Mouse (Mus musculus): ENCODE measurements around the gene Nyap1. TPM values are rescaled to one million over a fixed set of nuclear protein-coding genes. Genes with fewer than 3 reads are reported as not detected.

Nyap1 gene
- polyA plus RNA-seq, 1 experiment, result not detected

GRCm38 (mm10) chr5:137747326-137747961 lies 6.0 kb upstream of the Nyap1 start:
- 13% methylated on average over 26 of the region's 26 CpGs for WGBS
- Histone ChIP-seq H3K4me1 (ENCODE audit: control insufficient read depth, insufficient read depth, low read length) (peaks cover 20% of the 10 kb centered on the region), H3K4me3 (ENCODE audit: insufficient read depth, low read depth, low read length) (peak overlapping the region; percentile 63), H3K27ac (ENCODE audit: insufficient read depth, low read depth, low read length) (peak overlapping the region; percentile 0; the same call in 1 of the 2 replicates)
- TF ChIP-seq POLR2A (IDR thresholded peaks at IDR 0.05; ENCODE audit: insufficient read depth, low read depth, low read length), result no peak
- TF ChIP-seq CTCF (IDR thresholded peaks at IDR 0.05; ENCODE audit: insufficient read depth, low read depth, low read length), result no peak

GRCm38 (mm10) chr5:137746851-137747325 lies 5.5 kb upstream of the Nyap1 start:
- 4% methylated on average over 16 of the region's 16 CpGs for WGBS
- no peak for TF ChIP-seq CTCF (IDR thresholded peaks at IDR 0.05; ENCODE audit: insufficient read depth, low read depth, low read length)
- no peak for TF ChIP-seq POLR2A (IDR thresholded peaks at IDR 0.05; ENCODE audit: insufficient read depth, low read depth, low read length)
- Histone ChIP-seq H3K4me1 (ENCODE audit: control insufficient read depth, insufficient read depth, low read length) (peaks cover 20% of the 10 kb centered on the region), H3K4me3 (ENCODE audit: insufficient read depth, low read depth, low read length) (peak overlapping the region; percentile 63), H3K27ac (ENCODE audit: insufficient read depth, low read depth, low read length) (peak overlapping the region; percentile 0; the same call in 1 of the 2 replicates)

- WGBS, result under 1% methylated on average over 20 of the region's 20 CpGs
- Histone ChIP-seq H3K4me1 (ENCODE audit: control insufficient read depth, insufficient read depth, low read length) (peaks cover 24% of the 10 kb centered on the region), H3K4me3 (ENCODE audit: insufficient read depth, low read depth, low read length) (peak overlapping the region; percentile 63), H3K27ac (ENCODE audit: insufficient read depth, low read depth, low read length) (peak overlapping the region; percentile 18)
- TF ChIP-seq POLR2A (IDR thresholded peaks at IDR 0.05; ENCODE audit: insufficient read depth, low read depth, low read length), result no peak
- TF ChIP-seq CTCF (IDR thresholded peaks at IDR 0.05; ENCODE audit: insufficient read depth, low read depth, low read length), result no peak
Measured at GRCm38 (mm10) chr5:137746282-137746850, 5.0 kb upstream of the Nyap1 start.

- 0 out of 2 replicates have a peak, but pooled peaks have one; percentile 18 for TF ChIP-seq POLR2A (IDR thresholded peaks at IDR 0.05; ENCODE audit: insufficient read depth, low read depth, low read length)
- no peak for TF ChIP-seq CTCF (IDR thresholded peaks at IDR 0.05; ENCODE audit: insufficient read depth, low read depth, low read length)
- H3K4me1 ChIP-seq (ENCODE audit: control insufficient read depth, insufficient read depth, low read length), result peaks cover 27% of the 10 kb centered on the region
- peak within 1 kb of the TSS; percentile 18 for H3K27ac ChIP-seq (ENCODE audit: insufficient read depth, low read depth, low read length)
- WGBS, result 2% methylated on average over 28 of the region's 28 CpGs
- peak within 1 kb of the TSS; percentile 63 for H3K4me3 ChIP-seq (ENCODE audit: insufficient read depth, low read depth, low read length)
Measured at GRCm38 (mm10) chr5:137745214-137746171, 4.1 kb upstream of the Nyap1 start, which contains the start of gene Tsc22d4. TSS of gene Tsc22d4 (plus strand) at chr5:137745730.

- Histone ChIP-seq H3K4me3 (ENCODE audit: insufficient read depth, low read depth, low read length) (no peak overlapping the region), H3K4me1 (ENCODE audit: control insufficient read depth, insufficient read depth, low read length) (peaks cover 33% of the 10 kb centered on the region), H3K27ac (ENCODE audit: insufficient read depth, low read depth, low read length) (no peak overlapping the region)
- TF ChIP-seq CTCF (IDR thresholded peaks at IDR 0.05; ENCODE audit: insufficient read depth, low read depth, low read length) (no peak), POLR2A (IDR thresholded peaks at IDR 0.05; ENCODE audit: insufficient read depth, low read depth, low read length) (no peak)
- 69% methylated on average over 7 of the region's 7 CpGs for WGBS
Measured at GRCm38 (mm10) chr5:137744197-137744596, 2.8 kb upstream of the Nyap1 start.

GRCm38 (mm10) chr5:137742836-137743235 lies 1.4 kb upstream of the Nyap1 start:
- Histone ChIP-seq H3K4me1 (ENCODE audit: control insufficient read depth, insufficient read depth, low read length) (peaks cover 38% of the 10 kb centered on the region), H3K4me3 (ENCODE audit: insufficient read depth, low read depth, low read length) (no peak overlapping the region), H3K27ac (ENCODE audit: insufficient read depth, low read depth, low read length) (no peak overlapping the region)
- WGBS, result 95% methylated on average over 6 of the region's 6 CpGs
- TF ChIP-seq POLR2A (IDR thresholded peaks at IDR 0.05; ENCODE audit: insufficient read depth, low read depth, low read length) (no peak), CTCF (IDR thresholded peaks at IDR 0.05; ENCODE audit: insufficient read depth, low read depth, low read length) (no peak)

- Histone ChIP-seq H3K4me3 (ENCODE audit: insufficient read depth, low read depth, low read length) (no peak overlapping the region), H3K27ac (ENCODE audit: insufficient read depth, low read depth, low read length) (no peak overlapping the region), H3K4me1 (ENCODE audit: control insufficient read depth, insufficient read depth, low read length) (peaks cover 34% of the 10 kb centered on the region)
- WGBS, result 77% methylated on average over 10 of the region's 10 CpGs
- TF ChIP-seq POLR2A (IDR thresholded peaks at IDR 0.05; ENCODE audit: insufficient read depth, low read depth, low read length) (no peak), CTCF (IDR thresholded peaks at IDR 0.05; ENCODE audit: insufficient read depth, low read depth, low read length) (no peak)
Measured at GRCm38 (mm10) chr5:137742048-137742447, 641 bp upstream of the Nyap1 start.

GRCm38 (mm10) chr5:137740506-137740905 lies 901 bp downstream of the Nyap1 start:
- WGBS, result 16% methylated on average over 11 of the region's 11 CpGs
- Histone ChIP-seq H3K4me1 (ENCODE audit: control insufficient read depth, insufficient read depth, low read length) (peaks cover 35% of the 10 kb centered on the region), H3K4me3 (ENCODE audit: insufficient read depth, low read depth, low read length) (peak overlapping the region; percentile 54), H3K27ac (ENCODE audit: insufficient read depth, low read depth, low read length) (no peak overlapping the region)
- TF ChIP-seq POLR2A (IDR thresholded peaks at IDR 0.05; ENCODE audit: insufficient read depth, low read depth, low read length) (no peak; the same call in 1 of the 2 replicates), CTCF (IDR thresholded peaks at IDR 0.05; ENCODE audit: insufficient read depth, low read depth, low read length) (no peak)

All from olfactory bulb, adult 2 months (tissue).